Mouse (Mus musculus): ENCODE measurements around the gene Scaf1. TPM values are rescaled to one million over a fixed set of nuclear protein-coding genes. Genes with fewer than 3 reads are reported as not detected.

Gene Scaf1
- total RNA-seq (2023; ENCODE audit: inconsistent age): 96.2 to 104 TPM (median 99.7 TPM) in 4 replicates

GRCm38 (mm10) chr7:45015957-45016612 lies at the start of gene Scaf1:
TSS of gene Scaf1 (minus strand) at chr7:45016363.

GRCm38 (mm10) chr7:45062239-45062835 lies 46.2 kb upstream of the Scaf1 start, which contains the start of the genes Nosip and Prrg2:
TSS of gene Nosip (plus strand) at chr7:45062429.
TSS of gene Prrg2 (minus strand) at chr7:45062677.

GRCm38 (mm10) chr7:45052862-45053116 lies 36.6 kb upstream of the Scaf1 start, which contains the start of gene Prr12:
TSS of gene Prr12 (minus strand) at chr7:45052881.

GRCm38 (mm10) chr7:45017242-45018061 lies 1.3 kb upstream of the Scaf1 start, which contains the start of gene Rras:
TSS of gene Rras (plus strand) at chr7:45017961.

GRCm38 (mm10) chr7:44998501-44998955 lies 17.6 kb downstream of the Scaf1 start, which contains the start of gene Bcl2l12:
TSS of gene Bcl2l12 (minus strand) at chr7:44998712.

GRCm38 (mm10) chr7:44997231-44997939 lies 18.8 kb downstream of the Scaf1 start, which contains the start of gene Irf3:
TSS of gene Irf3 (plus strand) at chr7:44997648.

GRCm38 (mm10) chr7:44986192-44986878 lies 29.8 kb downstream of the Scaf1 start, which contains the start of gene Prmt1:
TSS of gene Prmt1 (minus strand) at chr7:44986568.

GRCm38 (mm10) chr7:44974383-44975116 lies 41.6 kb downstream of the Scaf1 start, which contains the start of gene Cpt1c:
TSS of gene Cpt1c (minus strand) at chr7:44974851.

Other genes starting within 250 kb of the Scaf1 start
- 39.5 to 48.7 TPM (median 43.9 TPM) in 4 replicates for gene Nup62, start 200.3 kb downstream of the Scaf1 start, total RNA-seq (2023; ENCODE audit: inconsistent age)
- 121 to 140 TPM (median 133 TPM) in 4 replicates for gene Il4i1, start 200.0 kb downstream of the Scaf1 start, total RNA-seq (2023; ENCODE audit: inconsistent age)
- gene Atf5, start 199.7 kb downstream of the Scaf1 start, total RNA-seq (2023; ENCODE audit: inconsistent age): 3.8 to 5.1 TPM (median 4.7 TPM) in 4 replicates
- gene Akt1s1, start 167.4 kb downstream of the Scaf1 start, total RNA-seq (2023; ENCODE audit: inconsistent age): 32.9 to 46.4 TPM (median 36.3 TPM) in 4 replicates
- 131 to 155 TPM (median 145 TPM) in 4 replicates for gene Tbc1d17, start 167.3 kb downstream of the Scaf1 start, total RNA-seq (2023; ENCODE audit: inconsistent age)
- gene Pnkp, start 159.2 kb downstream of the Scaf1 start, total RNA-seq (2023; ENCODE audit: inconsistent age): 63.0 to 75.3 TPM (median 65.8 TPM) in 4 replicates
- 12.0 to 16.6 TPM (median 14.8 TPM) in 4 replicates for gene Ptov1, start 146.6 kb downstream of the Scaf1 start, total RNA-seq (2023; ENCODE audit: inconsistent age)
- gene Med25, start 123.7 kb downstream of the Scaf1 start, total RNA-seq (2023; ENCODE audit: inconsistent age): 61.5 to 68.3 TPM (median 66.0 TPM) in 4 replicates
- gene Fuz, start 120.3 kb downstream of the Scaf1 start, total RNA-seq (2023; ENCODE audit: inconsistent age): 27.8 to 31.0 TPM (median 29.5 TPM) in 4 replicates
- 75.4 to 97.5 TPM (median 90.4 TPM) in 4 replicates for gene Ap2a1, start 86.9 kb downstream of the Scaf1 start, total RNA-seq (2023; ENCODE audit: inconsistent age)
- gene Tsks, start 73.2 kb downstream of the Scaf1 start, total RNA-seq (2023; ENCODE audit: inconsistent age): not detected in 4 replicates
- not detected in 4 replicates for gene Cpt1c, start 41.5 kb downstream of the Scaf1 start, total RNA-seq (2023; ENCODE audit: inconsistent age)
- 128 to 149 TPM (median 145 TPM) in 4 replicates for gene Prmt1, start 29.8 kb downstream of the Scaf1 start, total RNA-seq (2023; ENCODE audit: inconsistent age)
- gene Irf3, start 18.7 kb downstream of the Scaf1 start, total RNA-seq (2023; ENCODE audit: inconsistent age): 166 to 184 TPM (median 173 TPM) in 4 replicates
- 28.2 to 38.2 TPM (median 30.9 TPM) in 4 replicates for gene Bcl2l12, start 17.7 kb downstream of the Scaf1 start, total RNA-seq (2023; ENCODE audit: inconsistent age)
- 13.0 to 15.4 TPM (median 14.8 TPM) in 4 replicates for gene Rras, start 1.6 kb upstream of the Scaf1 start, total RNA-seq (2023; ENCODE audit: inconsistent age)
- 69.6 to 74.4 TPM (median 71.7 TPM) in 4 replicates for gene Prr12, start 36.5 kb upstream of the Scaf1 start, total RNA-seq (2023; ENCODE audit: inconsistent age)
- gene Nosip, start 46.1 kb upstream of the Scaf1 start, total RNA-seq (2023; ENCODE audit: inconsistent age): 55.5 to 60.4 TPM (median 57.4 TPM) in 4 replicates
- gene Prrg2, start 46.3 kb upstream of the Scaf1 start, total RNA-seq (2023; ENCODE audit: inconsistent age): 3.5 to 5.4 TPM (median 3.8 TPM) in 4 replicates
- gene Rcn3, start 75.9 kb upstream of the Scaf1 start, total RNA-seq (2023; ENCODE audit: inconsistent age): 2.0 to 5.7 TPM (median 3.9 TPM) in 4 replicates
- gene Fcgrt, start 87.5 kb upstream of the Scaf1 start, total RNA-seq (2023; ENCODE audit: inconsistent age): 30.4 to 37.3 TPM (median 33.5 TPM) in 4 replicates
- gene Rps11, start 108.1 kb upstream of the Scaf1 start, total RNA-seq (2023; ENCODE audit: inconsistent age): 2,358 to 2,650 TPM (median 2,499 TPM) in 4 replicates
- 4,140 to 4,660 TPM (median 4,377 TPM) in 4 replicates for gene Rpl13a, start 112.4 kb upstream of the Scaf1 start, total RNA-seq (2023; ENCODE audit: inconsistent age)
- gene Gm45713, start 119.9 kb upstream of the Scaf1 start, total RNA-seq (2023; ENCODE audit: inconsistent age): 0.87 TPM in 1 of 4 replicates, not detected in the others
- gene Flt3l, start 120.1 kb upstream of the Scaf1 start, total RNA-seq (2023; ENCODE audit: inconsistent age): 70.7 to 77.9 TPM (median 74.1 TPM) in 4 replicates
- 46.7 to 53.9 TPM (median 51.0 TPM) in 4 replicates for gene Pih1d1, start 137.9 kb upstream of the Scaf1 start, total RNA-seq (2023; ENCODE audit: inconsistent age)
- gene Aldh16a1, start 138.2 kb upstream of the Scaf1 start, total RNA-seq (2023; ENCODE audit: inconsistent age): 100 to 121 TPM (median 116 TPM) in 4 replicates
- gene Slc17a7, start 147.6 kb upstream of the Scaf1 start, total RNA-seq (2023; ENCODE audit: inconsistent age): not detected in 4 replicates
- not detected in 4 replicates for gene Gfy, start 163.2 kb upstream of the Scaf1 start, total RNA-seq (2023; ENCODE audit: inconsistent age)
- not detected in 4 replicates for gene Pth2, start 164.6 kb upstream of the Scaf1 start, total RNA-seq (2023; ENCODE audit: inconsistent age)
- 0.54 to 1.1 TPM (median 0.78 TPM) in 4 replicates for gene Ccdc155, start 188.5 kb upstream of the Scaf1 start, total RNA-seq (2023; ENCODE audit: inconsistent age)
- gene Dkkl1, start 195.8 kb upstream of the Scaf1 start, total RNA-seq (2023; ENCODE audit: inconsistent age): 1.3 to 2.7 TPM (median 2.0 TPM) in 3 of 4 replicates, not detected in the other
- not detected in 4 replicates for gene Tead2, start 199.4 kb upstream of the Scaf1 start, total RNA-seq (2023; ENCODE audit: inconsistent age)
- 1,683 to 1,834 TPM (median 1,832 TPM) in 4 replicates for gene Cd37, start 222.8 kb upstream of the Scaf1 start, total RNA-seq (2023; ENCODE audit: inconsistent age)
- gene Slc6a16, start 224.7 kb upstream of the Scaf1 start, total RNA-seq (2023; ENCODE audit: inconsistent age): not detected in 4 replicates